Mouse (Mus musculus) heart, embryonic 14.5 days (tissue): ENCODE measurements around the gene Galnt9. TPM values are rescaled to one million over a fixed set of nuclear protein-coding genes. Genes with fewer than 3 reads are reported as not detected.

ENCODE experiments used
- ATAC-seq: fragments of 200-750 bp; cut with Nextera tagmentation; 2 replicates; pipeline ENCODE4 v1.8.0; 2017; ENCODE audit warnings: low read depth, moderate TSS enrichment; ENCODE audit not compliant: insufficient number of reproducible peaks, insufficient read depth, low FRiP score
- H3K27ac ChIP-seq, 2 experiments: fragments of 200-500 bp in 1 of 2; fragments of 300-500 bp in 1 of 2; sonication (generic) in 1 of 2; replicated peaks in 1 of 2; 2 replicates each; pipeline ENCODE4 v1.5.1; 2012 to 2014; ENCODE audit warnings: low read depth in 2 of 2, low read length in 2 of 2, control low read depth in 1 of 2, mild to moderate bottlenecking in 1 of 2, mixed read lengths in 1 of 2; ENCODE audit not compliant: control insufficient read depth in 1 of 2, insufficient read depth in 1 of 2
- H3K27me3 ChIP-seq: fragments of 300-500 bp; sonication (generic); 2 replicates; pipeline ENCODE4 v1.6.1; 2014; ENCODE audit warnings: mild to moderate bottlenecking, low read length, control low read depth; ENCODE audit not compliant: control insufficient read depth, insufficient read depth
- H3K36me3 ChIP-seq: fragments of 300-500 bp; sonication (generic); 2 replicates; pipeline ENCODE4 v1.6.1; 2014; ENCODE audit warnings: mild to moderate bottlenecking, control low read depth, low read length, mixed read lengths; ENCODE audit not compliant: control insufficient read depth, insufficient read depth
- H3K4me1 ChIP-seq, 2 experiments: fragments of 200-500 bp in 1 of 2; fragments of 300-500 bp in 1 of 2; sonication (generic) in 1 of 2; 2 replicates each; pipeline ENCODE4 v1.6.1; 2012 to 2014; ENCODE audit warnings: low read length in 2 of 2, control low read depth in 1 of 2, mixed read lengths in 1 of 2; ENCODE audit not compliant: control insufficient read depth in 2 of 2, insufficient read depth in 2 of 2
- H3K4me2 ChIP-seq: fragments of 300-500 bp; sonication (generic); 2 replicates; pipeline ENCODE4 v1.6.1; 2014; ENCODE audit warnings: mild to moderate bottlenecking, low read length
- H3K4me3 ChIP-seq, 2 experiments: fragments of 200-500 bp in 1 of 2; fragments of 300-500 bp in 1 of 2; sonication (generic) in 1 of 2; 2 replicates each; pipeline ENCODE4 v1.5.1; 2012 to 2014; ENCODE audit warnings: low read length in 2 of 2, mild to moderate bottlenecking in 2 of 2, control low read depth in 1 of 2, low read depth in 1 of 2, moderate library complexity in 1 of 2; ENCODE audit not compliant: control insufficient read depth in 1 of 2, insufficient read depth in 1 of 2
- H3K9ac ChIP-seq: fragments of 300-500 bp; sonication (generic); 2 replicates; pipeline ENCODE4 v1.6.1; 2014; ENCODE audit warnings: mild to moderate bottlenecking, low read length
- H3K9me3 ChIP-seq: fragments of 300-500 bp; sonication (generic); 2 replicates; pipeline ENCODE4 v1.6.1; 2016; ENCODE audit warnings: low read length, control low read depth; ENCODE audit not compliant: control insufficient read depth
- whole genome bisulfite sequencing: fragments of 180-500 bp; shearing (Covaris S2); extraction: QIAGEN DNeasy Blood & Tissue Kit; methylation state at CpG from one replicate; pipeline ENCODE4 v1.1.7; 2014; 5-methylcytosine and 5-hydroxymethylcytosine counted together
- polyA plus RNA-seq: library from polyadenylated mRNA; unstranded; fragments of >200 nt; fragmentation: Nextera tagmentation; extraction: Ambion mirVana; gene quantifications from 2 replicates; pipeline ENCODE4 v1.2.1, GENCODE M21; 2014

Gene Galnt9
- polyA plus RNA-seq, 1 experiment from 2014 or later: 0.18 TPM

- H3K27me3 ChIP-seq: no peaks in the 10 kb centered on the region
- no peak overlapping the region for H3K27ac ChIP-seq
- H3K36me3 ChIP-seq: no peaks in the 10 kb centered on the region
- H3K4me1 ChIP-seq: no peaks in the 10 kb centered on the region
- no peak overlapping the region for H3K9ac ChIP-seq
- ATAC-seq: no peak
- H3K4me3 ChIP-seq: no peak overlapping the region
- WGBS: 59% methylated on average over 16 of the region's 16 CpGs
- H3K9me3 ChIP-seq: 0 out of 2 replicates have a peak, but pooled peaks cover 2% of the 10 kb centered on the region
- no peak overlapping the region for H3K4me2 ChIP-seq
Measured at GRCm38 (mm10) chr5:110562741-110563326, 18.7 kb downstream of the Galnt9 start.

- H3K27ac ChIP-seq: no peak overlapping the region
- ATAC-seq: no peak
- H3K4me1 ChIP-seq: no peaks in the 10 kb centered on the region
- no peak overlapping the region for H3K9ac ChIP-seq
- H3K27me3 ChIP-seq: no peaks in the 10 kb centered on the region
- WGBS: 60% methylated on average over 4 of the region's 4 CpGs
- H3K36me3 ChIP-seq: no peaks in the 10 kb centered on the region
- H3K9me3 ChIP-seq: 0 out of 2 replicates have a peak, but pooled peaks cover 2% of the 10 kb centered on the region
- H3K4me2 ChIP-seq: no peak overlapping the region
- no peak overlapping the region for H3K4me3 ChIP-seq
Measured at GRCm38 (mm10) chr5:110564986-110565644, 21.0 kb downstream of the Galnt9 start.

GRCm38 (mm10) chr5:110567547-110567946 is 23.4 kb downstream of the Galnt9 start:
- no peak for ATAC-seq
- H3K9ac ChIP-seq: no peak overlapping the region
- WGBS: 58% methylated on average over 2 of the region's 2 CpGs
- H3K4me2 ChIP-seq: no peak overlapping the region
- H3K36me3 ChIP-seq: no peaks in the 10 kb centered on the region
- H3K27me3 ChIP-seq: no peaks in the 10 kb centered on the region
- no peak overlapping the region for H3K27ac ChIP-seq
- no peaks in the 10 kb centered on the region for H3K9me3 ChIP-seq
- H3K4me3 ChIP-seq: no peak overlapping the region
- H3K4me1 ChIP-seq: no peaks in the 10 kb centered on the region

GRCm38 (mm10) chr5:110574888-110575287 is 30.7 kb downstream of the Galnt9 start:
- Histone ChIP-seq H3K4me3 (no peak overlapping the region), H3K9me3 (no peaks in the 10 kb centered on the region), H3K27ac (no peak overlapping the region), H3K4me1 (no peaks in the 10 kb centered on the region), H3K9ac (no peak overlapping the region), H3K27me3 (0 out of 2 replicates have a peak, but pooled peaks cover 4% of the 10 kb centered on the region), H3K36me3 (no peaks in the 10 kb centered on the region), H3K4me2 (no peak overlapping the region)
- no peak for ATAC-seq
- 50% methylated on average over 6 of the region's 6 CpGs for WGBS

GRCm38 (mm10) chr5:110579296-110579695 is 35.1 kb downstream of the Galnt9 start:
- Histone ChIP-seq H3K4me3 (no peak overlapping the region), H3K36me3 (no peaks in the 10 kb centered on the region), H3K9ac (no peak overlapping the region), H3K9me3 (no peaks in the 10 kb centered on the region), H3K4me2 (no peak overlapping the region), H3K27me3 (0 out of 2 replicates have a peak, but pooled peaks cover 4% of the 10 kb centered on the region), H3K27ac (no peak overlapping the region), H3K4me1 (no peaks in the 10 kb centered on the region)
- ATAC-seq: no peak
- WGBS: 82% methylated on average over 4 of the region's 4 CpGs

- H3K27me3 ChIP-seq: 0 out of 2 replicates have a peak, but pooled peaks cover 4% of the 10 kb centered on the region
Measured at GRCm38 (mm10) chr5:110580569-110581239, 36.5 kb downstream of the Galnt9 start.

GRCm38 (mm10) chr5:110582647-110583538 is 38.7 kb downstream of the Galnt9 start:
- Histone ChIP-seq H3K4me2 (no peak overlapping the region), H3K9ac (no peak overlapping the region), H3K4me1 (no peaks in the 10 kb centered on the region), H3K36me3 (no peaks in the 10 kb centered on the region), H3K27ac (no peak overlapping the region), H3K9me3 (no peaks in the 10 kb centered on the region), H3K4me3 (no peak overlapping the region), H3K27me3 (no peaks in the 10 kb centered on the region)
- no peak for ATAC-seq
- 60% methylated on average over 10 of the region's 10 CpGs for WGBS

More at GRCm38 (mm10) chr5:110580569-110581239, 36.5 kb downstream of the Galnt9 start:
- Histone ChIP-seq H3K9ac (no peak overlapping the region), H3K27ac (no peak overlapping the region), H3K4me1 (no peaks in the 10 kb centered on the region), H3K4me2 (no peak overlapping the region), H3K36me3 (no peaks in the 10 kb centered on the region), H3K4me3 (no peak overlapping the region), H3K9me3 (no peaks in the 10 kb centered on the region)
- 78% methylated on average over 19 of the region's 19 CpGs for WGBS
- ATAC-seq: no peak
